Mouse (Mus musculus) heart, postnatal 0 days (tissue): ENCODE measurements at regions not wholly inside any gene's neighbourhood (a gene's known extent, or its start where the extent isn't known, plus 50 kb on each side); places are given as distances from the start of the nearest gene placed in this dataset.
"Not testable (repeated sequence)": the region's sequence is repeated elsewhere in the genome, so short reads cannot be mapped to it uniquely, and the experiment has no call there.

Source experiments
- ATAC-seq: fragments of 200-750 bp; cut with Nextera tagmentation; 2 replicates; pipeline ENCODE4 v1.8.0; 2017; ENCODE audit warnings: low read depth, moderate number of reproducible peaks, moderate library complexity; ENCODE audit not compliant: insufficient read depth
- DNase-seq: peaks from one replicate; pipeline ENCODE4 v3.0.0-alpha.2; 2016; ENCODE audit warnings: low spot score
- H3K27ac ChIP-seq: fragments of 300-500 bp; sonication (generic); 2 replicates; pipeline ENCODE4 v1.5.1; 2014; ENCODE audit warnings: low read depth, mild to moderate bottlenecking
- H3K27me3 ChIP-seq: fragments of 300-500 bp; sonication (generic); 2 replicates; pipeline ENCODE4 v1.6.1; 2014; ENCODE audit warnings: low read length, mixed read lengths; ENCODE audit not compliant: control insufficient read depth, insufficient read depth
- H3K36me3 ChIP-seq: fragments of 300-500 bp; sonication (generic); replicated peaks from 2 replicates; pipeline ENCODE4 v1.6.1; 2014; ENCODE audit warnings: low read length, mixed read lengths; ENCODE audit not compliant: control insufficient read depth, insufficient read depth
- H3K4me1 ChIP-seq: fragments of 300-500 bp; sonication (generic); 2 replicates; pipeline ENCODE4 v1.6.1; 2014; ENCODE audit warnings: antibody characterized with exemption; ENCODE audit not compliant: control insufficient read depth, insufficient read depth
- H3K4me2 ChIP-seq: fragments of 300-500 bp; sonication (generic); 2 replicates; pipeline ENCODE4 v1.6.1; 2014; ENCODE audit warnings: low read depth, mild to moderate bottlenecking, low read length, moderate library complexity
- H3K4me3 ChIP-seq: fragments of 300-500 bp; sonication (generic); 2 replicates; pipeline ENCODE4 v1.5.1; 2014; ENCODE audit warnings: low read depth, low read length
- H3K9ac ChIP-seq: fragments of 300-500 bp; sonication (generic); replicated peaks from 2 replicates; pipeline ENCODE4 v1.6.1; 2014; ENCODE audit warnings: low read depth, low read length, mixed read lengths
- H3K9me3 ChIP-seq: fragments of 300-500 bp; sonication (generic); replicated peaks from 2 replicates; pipeline ENCODE4 v1.6.1; 2016; ENCODE audit warnings: low read length; ENCODE audit not compliant: control insufficient read depth
- CTCF ChIP-seq: IDR thresholded peaks from 2 replicates; pipeline ENCODE4 v1.5.1; 2016; ENCODE audit warnings: antibody characterized with exemption, control low read depth, low read depth
- WGBS: fragments of 180-500 bp; shearing (Covaris S2); extraction: QIAGEN DNeasy Blood & Tissue Kit; methylation state at CpG from one replicate; pipeline ENCODE4 v1.1.7; 2014; 5-methylcytosine and 5-hydroxymethylcytosine counted together

DNA sequence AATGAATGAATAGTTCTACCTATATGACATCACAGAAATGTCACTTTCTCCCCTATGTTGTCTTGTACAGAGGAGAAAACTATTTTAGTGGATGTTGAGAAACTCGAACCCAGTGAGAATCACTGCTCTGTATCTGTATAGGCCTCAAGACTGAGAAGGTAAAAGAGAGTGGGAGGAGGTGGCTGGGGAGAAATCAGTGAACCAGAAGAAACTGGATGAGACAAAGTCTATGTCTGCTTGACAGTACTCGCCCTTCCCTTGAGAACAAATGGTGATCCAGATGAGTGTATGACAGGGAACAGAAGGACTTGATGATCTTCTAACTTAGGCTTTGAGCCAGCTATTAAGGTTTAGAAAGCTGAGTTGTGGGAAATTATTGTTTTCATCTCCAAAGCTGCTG is 137.2 kb upstream of the Arrdc3 start:
- H3K27ac ChIP-seq: no peak overlapping the region
- WGBS: 73% methylated on average over 2 of the region's 2 CpGs
- TF ChIP-seq CTCF: no peak
- no peaks in the 10 kb centered on the region for H3K36me3 ChIP-seq
- no peaks in the 10 kb centered on the region for H3K27me3 ChIP-seq
- H3K9ac ChIP-seq: no peak overlapping the region
- DNase-seq (no peak), ATAC-seq (no peak)
- no peak overlapping the region for H3K4me2 ChIP-seq
- H3K4me3 ChIP-seq: no peak overlapping the region
- no peaks in the 10 kb centered on the region for H3K4me1 ChIP-seq
- H3K9me3 ChIP-seq: no peaks in the 10 kb centered on the region

GRCm38 (mm10) chr13:80747022-80747421 is 136.2 kb upstream of the Arrdc3 start:
- H3K36me3 ChIP-seq, H3K4me1 ChIP-seq, ATAC-seq, H3K9ac ChIP-seq, H3K4me2 ChIP-seq, H3K27me3 ChIP-seq, H3K4me3 ChIP-seq, H3K9me3 ChIP-seq, H3K27ac ChIP-seq: not testable (repeated sequence)
- peak; percentile 58 for TF ChIP-seq CTCF
- DNase-seq: peak; percentile 29
- 44% methylated on average over 6 of the region's 6 CpGs for WGBS
